8 mouse cellular contexts compared by ENCODE assay signal in genomic region chr4:117095551-117096452, GRCm38 (mm10). TPM values are rescaled to one million over a fixed set of nuclear protein-coding genes. Genes with fewer than 3 reads are reported as not detected.
DNase-seq lines count a peak whose midpoint lies in the region; ATAC-seq and TF ChIP-seq lines count a peak whose summit lies in the region.

Gene Ptch2, plus strand, starts transcription at chr4:117096075.

- no peak within 1 kb of the TSS; the same call in 1 of the 2 replicates for H3K27ac ChIP-seq in lung, postnatal 0 days (ENCODE audit: low read length)

- no peaks in the 10 kb centered on the region for H3K9me3 ChIP-seq in lung, postnatal 0 days (ENCODE audit: low read length)

- DNase-seq in NIH3T3 (ENCODE audit: low read depth), result peak; percentile 37
- DNase-seq in cerebellum, adult 9-10 months, result peak; percentile 19
- DNase-seq in frontal cortex, postnatal 10 days (ENCODE audit: low spot score in 2 of 2), result peak; percentile 62 to 77
- DNase-seq in layer of hippocampus, postnatal 14 days (ENCODE audit: low spot score in 2 of 2), result peak; percentile 53
- DNase-seq in lung, postnatal 0 days (ENCODE audit: low spot score), result peak; percentile 68
- peak; percentile 77 for DNase-seq in ovary, postnatal 36 days (ENCODE audit: low spot score)
- peak; percentile 82 for DNase-seq in yolk sac, embryonic 10.5 days (ENCODE audit: low spot score)

- no peak for TF ChIP-seq EP300 in lung, postnatal 0 days (IDR thresholded peaks at IDR 0.05)

- H3K4me2 ChIP-seq in lung, postnatal 0 days (replicated peaks; ENCODE audit: low read depth, low read length), result peak within 1 kb of the TSS; percentile 94

- peak within 1 kb of the TSS; percentile 48 for H3K4me3 ChIP-seq in lung, postnatal 0 days (ENCODE audit: low read depth, low read length)

- no peaks in the 10 kb centered on the region; the same call in 1 of the 2 replicates for H3K4me1 ChIP-seq in lung, postnatal 0 days (ENCODE audit: insufficient read depth, low read depth, low read length)

- ATAC-seq in hematopoietic stem cell, adult 5-6 weeks (replicated peaks in 1 of 2; ENCODE audit: insufficient read depth in 1 of 2, low FRiP score in 2 of 2, low TSS enrichment in 1 of 2, low read depth in 1 of 2, poor library complexity in 2 of 2, severe bottlenecking in 2 of 2), result peak; percentile 22 to 56; a peak in 2 of 4 replicates
- peak; percentile 77 for ATAC-seq in lung, postnatal 0 days

- WGBS in lung, postnatal 0 days, result 3% methylated on average over 44 of the region's 50 CpGs

- no peak; the same call in 1 of the 2 replicates for TF ChIP-seq CTCF in lung, postnatal 0 days (IDR thresholded peaks at IDR 0.05)

- H3K36me3 ChIP-seq in lung, postnatal 0 days (ENCODE audit: insufficient read depth, low read length), result no peaks in the 10 kb centered on the region

- no peaks in the 10 kb centered on the region for H3K27me3 ChIP-seq in lung, postnatal 0 days (replicated peaks; ENCODE audit: insufficient read depth, low read length)

- H3K9ac ChIP-seq in lung, postnatal 0 days (replicated peaks; ENCODE audit: low read depth), result peak within 1 kb of the TSS; percentile 41; the same call in 1 of the 2 replicates

RNA-seq across cellular contexts. Expression of gene Ptch2, which starts in this region (rescaled TPM):
- total RNA-seq in hematopoietic stem cell, adult 5-6 weeks (2017), result 0.13 TPM in 1 of 2 replicates, not detected in the other
- 1 to 10 TPM; 1.9 to 3.6 TPM for total RNA-seq in layer of hippocampus, postnatal 14 days (2021)
- 3.6 and 4.0 TPM in 2 replicates for polyA plus RNA-seq in lung, postnatal 0 days (2015; fragmentation: Nextera tagmentation; extraction: Ambion mirVana)

Comparison
In these comparisons a context has a peak if more than half of its experiments do, and no peak if none do; other contexts are left out.
1. Peak in ATAC-seq in hematopoietic stem cell, adult 5-6 weeks; RNA of the gene not detected or under 1 TPM.
2. DNase-seq: peak in every context shown above with its lines; median percentile 82 in yolk sac, embryonic 10.5 days; 77 in ovary, postnatal 36 days; 70 in frontal cortex, postnatal 10 days; 68 in lung, postnatal 0 days; 53 in layer of hippocampus, postnatal 14 days; 37 in NIH3T3; 19 in cerebellum, adult 9-10 months.